Comparison of ENCODE assay signal across 9 mouse cellular contexts in the genomic region with DNA sequence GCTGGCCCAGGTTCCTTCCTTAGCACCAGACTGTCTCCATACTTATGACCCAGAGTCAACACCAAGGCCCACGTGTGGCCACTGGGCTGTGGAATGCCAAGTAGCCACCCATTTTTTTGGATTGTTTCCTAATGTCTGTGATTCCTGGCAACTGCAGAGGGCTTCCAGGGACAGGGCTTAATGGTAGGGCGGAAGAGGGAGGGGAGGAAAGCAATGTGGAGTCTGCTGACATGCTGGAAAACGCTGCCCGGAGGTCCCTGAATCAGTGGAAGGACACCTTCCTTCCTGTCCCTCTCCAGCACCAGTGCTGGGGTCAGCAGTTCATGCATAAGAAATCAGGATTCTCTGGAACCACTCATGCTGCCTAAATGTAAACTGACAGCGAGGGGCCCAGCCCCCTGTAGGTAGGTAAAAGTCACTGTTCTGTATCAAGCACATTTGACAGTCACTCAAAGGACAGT.
DNase-seq lines count a peak whose midpoint lies in the region; ATAC-seq and TF ChIP-seq lines count a peak whose summit lies in the region.
"Had no signal": no experiment of that assay in that cellular context is flagged by ENCODE, and none has a peak within 500 bp of the region (broad histone marks: within the 10 kb centered on the region; RNA-seq: fewer than 3 reads in every experiment).

No protein-coding gene starts in this region.

- DNase-seq in liver, adult 2 months (ENCODE audit: extremely low read depth, low read depth, low spot score) = peak; percentile 20
- peak; percentile 64 for DNase-seq in kidney, postnatal 10 days
- peak; percentile 44 for DNase-seq in skeletal muscle tissue, adult 2 months (ENCODE audit: low read depth, low spot score)
- DNase-seq in cerebellum, postnatal 25 days = no peak
- no peak for DNase-seq in cerebellum, adult 2 months
- no peak for DNase-seq in cerebellum, postnatal 36 days
- DNase-seq: cerebellum, adult 11 months had no signal

- H3K36me3 ChIP-seq in liver, adult 2 months (ENCODE audit: control insufficient read depth, insufficient read depth, low read length) = no peaks in the 10 kb centered on the region
- H3K36me3 ChIP-seq in liver, embryonic 12.5 days = no peaks in the 10 kb centered on the region
- H3K36me3 ChIP-seq in heart, embryonic 11.5 days (ENCODE audit: control insufficient read depth, insufficient read depth, low read length) = no peaks in the 10 kb centered on the region

- ATAC-seq in liver, embryonic 12.5 days = no peak
- peak; percentile 69 for ATAC-seq in heart, embryonic 11.5 days (replicated peaks; ENCODE audit: insufficient number of reproducible peaks, low FRiP score, low TSS enrichment)

- H3K79me2 ChIP-seq in liver, adult 2 months (ENCODE audit: control insufficient read depth, insufficient read depth, low read length) = no peaks in the 10 kb centered on the region

- H3K27ac ChIP-seq in liver, adult 2 months (replicated peaks; ENCODE audit: insufficient read depth, low read depth, low read length) = 0 out of 2 replicates have a peak overlapping the region, but pooled peaks have one; percentile 27
- no peak overlapping the region for H3K27ac ChIP-seq in liver, embryonic 12.5 days
- no peak overlapping the region for H3K27ac ChIP-seq in heart, embryonic 11.5 days (ENCODE audit: low read depth, low read length)
- H3K27ac ChIP-seq in cerebellum, adult 2 months (ENCODE audit: insufficient read depth, low read length) = no peak overlapping the region

- WGBS in liver, adult 2 months = 60% methylated on average over 5 of the region's 5 CpGs
- 28% methylated on average over 5 of the region's 5 CpGs for WGBS in liver, embryonic 12.5 days (ENCODE audit: insufficient replicate concordance)
- WGBS in heart, embryonic 11.5 days (ENCODE audit: insufficient replicate concordance) = 26% methylated on average over 5 of the region's 5 CpGs
- 11% methylated on average over 5 of the region's 5 CpGs for WGBS in cerebellum, adult 2 months

- no peak for TF ChIP-seq POLR2A in liver, adult 2 months (IDR thresholded peaks at IDR 0.05; ENCODE audit: extremely low read depth, insufficient read depth, low read length)
- TF ChIP-seq POLR2A in cerebellum, adult 2 months (IDR thresholded peaks at IDR 0.05; ENCODE audit: borderline replicate concordance, insufficient read depth, low read length) = no peak

- no peaks in the 10 kb centered on the region for H3K27me3 ChIP-seq in liver, adult 2 months (ENCODE audit: control insufficient read depth, insufficient read depth, low read length)
- no peaks in the 10 kb centered on the region for H3K27me3 ChIP-seq in liver, embryonic 12.5 days (replicated peaks)
- H3K27me3 ChIP-seq in heart, embryonic 11.5 days (ENCODE audit: control insufficient read depth, insufficient read depth, low read length) = no peaks in the 10 kb centered on the region
- no peaks in the 10 kb centered on the region for H3K27me3 ChIP-seq in cerebellum, adult 2 months (ENCODE audit: control insufficient read depth, insufficient read depth, low read length)

- no peak overlapping the region for H3K9ac ChIP-seq in liver, adult 2 months (ENCODE audit: low read depth, low read length)
- H3K9ac ChIP-seq in liver, embryonic 12.5 days = no peak overlapping the region
- no peak overlapping the region for H3K9ac ChIP-seq in heart, embryonic 11.5 days (ENCODE audit: low read depth, low read length)

- peaks cover 3% of the 10 kb centered on the region; the same call in 1 of the 2 replicates for H3K4me1 ChIP-seq in liver, adult 2 months (ENCODE audit: control insufficient read depth, insufficient read depth, low read length)
- no peaks in the 10 kb centered on the region for H3K4me1 ChIP-seq in liver, embryonic 12.5 days
- 0 out of 2 replicates have a peak, but pooled peaks cover 12% of the 10 kb centered on the region for H3K4me1 ChIP-seq in heart, embryonic 11.5 days (ENCODE audit: control insufficient read depth, insufficient read depth, low read length)
- no peaks in the 10 kb centered on the region for H3K4me1 ChIP-seq in cerebellum, adult 2 months (ENCODE audit: control insufficient read depth, insufficient read depth, low read length)

- no peaks in the 10 kb centered on the region for H3K9me3 ChIP-seq in liver, embryonic 12.5 days (replicated peaks)
- H3K9me3 ChIP-seq in heart, embryonic 11.5 days (replicated peaks; ENCODE audit: control insufficient read depth, low read length) = no peaks in the 10 kb centered on the region

- no peak overlapping the region for H3K4me2 ChIP-seq in liver, embryonic 12.5 days
- H3K4me2 ChIP-seq in heart, embryonic 11.5 days = no peak overlapping the region

- TF ChIP-seq CTCF in liver, adult 2 months (IDR thresholded peaks at IDR 0.05; ENCODE audit: low read depth, low read length) = no peak
- no peak for TF ChIP-seq CTCF in cerebellum, adult 2 months (IDR thresholded peaks at IDR 0.05; ENCODE audit: borderline replicate concordance, insufficient read depth, low read depth, low read length)

- no peak overlapping the region for H3K4me3 ChIP-seq in liver, adult 2 months (ENCODE audit: insufficient read depth, low read depth, low read length)
- no peak overlapping the region for H3K4me3 ChIP-seq in liver, embryonic 12.5 days
- no peak overlapping the region for H3K4me3 ChIP-seq in heart, embryonic 11.5 days (ENCODE audit: low read depth, low read length)
- no peak overlapping the region for H3K4me3 ChIP-seq in cerebellum, adult 2 months (replicated peaks; ENCODE audit: insufficient read depth, low read depth, low read length)

Comparison
In these comparisons a context has a peak if more than half of its experiments do, and no peak if none do; other contexts are left out.
1. DNase-seq: peak in liver, adult 2 months (single experiment), kidney, postnatal 10 days (single experiment) and skeletal muscle tissue, adult 2 months (single experiment); none in cerebellum, postnatal 25 days (0 of 2), cerebellum, adult 2 months (0 of 2) and cerebellum, postnatal 36 days (0 of 2).